Mouse (Mus musculus) CH12.LX (cell line): ENCODE measurements at regions not wholly inside any gene's neighbourhood (a gene's known extent, or its start where the extent isn't known, plus 50 kb on each side); places are given as distances from the start of the nearest gene placed in this dataset.

Source experiments
- BHLHE40 ChIP-seq: IDR thresholded peaks from 2 replicates; pipeline ENCODE4 v1.6.1; 2011; ENCODE audit warnings: mild to moderate bottlenecking, low read depth, low read length, improper control_type of control experiment
- CHD1 ChIP-seq: IDR thresholded peaks from 2 replicates; pipeline ENCODE4 v1.6.1; 2012; ENCODE audit warnings: low read depth, low read length, improper control_type of control experiment, inconsistent platforms
- CTCF ChIP-seq, 2 experiments: IDR thresholded peaks in 1 of 2; conservative IDR thresholded peaks in 1 of 2; 2 replicates each; pipeline ENCODE4 v1.5.1; 2011 to 2012; ENCODE audit warnings: low read depth in 2 of 2, low read length in 2 of 2, improper control_type of control experiment in 1 of 2, inconsistent platforms in 1 of 2, mild to moderate bottlenecking in 1 of 2, moderate library complexity in 1 of 2
- EP300 ChIP-seq: IDR thresholded peaks from 2 replicates; pipeline ENCODE4 v1.6.1; 2011; ENCODE audit warnings: low read length, improper control_type of control experiment
- IRF4 ChIP-seq: IDR thresholded peaks from 2 replicates; pipeline ENCODE4 v1.6.1; 2014; ENCODE audit warnings: low read depth, mild to moderate bottlenecking, inconsistent platforms, low read length, improper control_type of control experiment
- NELFE ChIP-seq: IDR thresholded peaks from 2 replicates; pipeline ENCODE4 v1.6.1; 2011; ENCODE audit warnings: low read depth, low read length, improper control_type of control experiment
- POLR2A ChIP-seq: IDR thresholded peaks from 2 replicates; pipeline ENCODE4 v1.6.1; 2011; ENCODE audit warnings: low read depth, mild to moderate bottlenecking, improper control_type of control experiment, low read length
- ZNF384 ChIP-seq: IDR thresholded peaks from 2 replicates; pipeline ENCODE4 v1.6.1; 2012; ENCODE audit warnings: low read depth, low read length, improper control_type of control experiment, inconsistent platforms

DNA sequence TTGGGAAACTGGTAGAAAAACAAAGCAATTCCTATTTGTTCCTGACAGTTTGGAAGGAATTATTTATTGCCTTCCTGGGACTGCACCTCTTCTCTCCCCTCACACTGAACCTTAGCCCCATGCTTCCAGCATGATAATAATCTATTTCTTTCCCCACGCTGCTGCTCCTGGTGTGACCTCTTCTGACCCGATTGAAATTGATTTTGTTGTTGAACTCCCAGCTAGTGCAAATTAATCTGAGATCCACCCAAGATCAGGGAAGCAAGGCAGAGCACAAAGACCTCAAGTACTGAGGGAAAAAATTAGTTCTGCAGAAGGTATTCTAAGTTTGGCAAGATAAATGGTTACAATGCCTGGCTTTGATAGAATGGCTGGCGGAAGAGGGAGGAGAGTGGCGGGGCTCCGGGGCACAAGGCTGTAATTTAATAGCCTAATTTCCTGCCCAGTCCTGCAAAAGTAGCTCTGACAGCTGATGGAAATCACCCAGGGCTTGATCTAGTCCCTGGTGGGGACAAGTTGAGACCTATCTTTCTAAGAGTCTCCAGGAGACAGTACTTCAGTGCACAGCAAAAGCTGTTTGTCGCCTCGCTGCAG, 604.6 kb upstream of the Sox11 start:
- no peak for TF ChIP-seq ZNF384
- no peak for TF ChIP-seq NELFE
- TF ChIP-seq POLR2A, result no peak
- TF ChIP-seq BHLHE40, result no peak
- TF ChIP-seq CHD1, result no peak
- no peak for TF ChIP-seq CTCF (conservative IDR thresholded peaks at IDR 0.05 in 1 of 2, IDR thresholded peaks at IDR 0.05 in 1 of 2; ENCODE audit: low read depth in 2 of 2, low read length in 2 of 2)
- no peak for TF ChIP-seq EP300
- TF ChIP-seq IRF4, result no peak
